Mouse (Mus musculus) midbrain, embryonic 15.5 days (tissue): ENCODE data around the gene Cldn6. TPM values are rescaled to one million over a fixed set of nuclear protein-coding genes. Genes with fewer than 3 reads are reported as not detected.

Experiments used
- ATAC-seq: fragments of 200-750 bp; cut with Nextera tagmentation; replicated peaks from 2 replicates; pipeline ENCODE4 v1.8.0; 2017; ENCODE audit warnings: moderate TSS enrichment
- H3K27ac ChIP-seq: fragments of 300-500 bp; sonication (generic); 2 replicates; pipeline ENCODE4 v1.5.1; 2015; ENCODE audit warnings: mild to moderate bottlenecking, inconsistent platforms
- H3K27me3 ChIP-seq: fragments of 300-500 bp; sonication (generic); replicated peaks from 2 replicates; pipeline ENCODE4 v1.6.1; 2015; ENCODE audit warnings: inconsistent platforms
- H3K36me3 ChIP-seq: fragments of 300-500 bp; sonication (generic); replicated peaks from 2 replicates; pipeline ENCODE4 v1.6.1; 2015; ENCODE audit warnings: inconsistent platforms
- H3K4me1 ChIP-seq: fragments of 300-500 bp; sonication (generic); 2 replicates; pipeline ENCODE4 v1.6.1; 2015; ENCODE audit warnings: inconsistent platforms
- H3K4me2 ChIP-seq: fragments of 300-500 bp; sonication (generic); 2 replicates; pipeline ENCODE4 v1.6.1; 2015; ENCODE audit warnings: inconsistent platforms, mild to moderate bottlenecking, moderate library complexity
- H3K4me3 ChIP-seq: fragments of 300-500 bp; sonication (generic); 2 replicates; pipeline ENCODE4 v1.5.1; 2015; ENCODE audit warnings: mild to moderate bottlenecking, inconsistent platforms
- H3K9ac ChIP-seq: fragments of 300-500 bp; sonication (generic); 2 replicates; pipeline ENCODE4 v1.6.1; 2015; ENCODE audit warnings: mild to moderate bottlenecking, inconsistent platforms
- H3K9me3 ChIP-seq: fragments of 300-500 bp; sonication (generic); 2 replicates; pipeline ENCODE4 v1.6.1; 2016; ENCODE audit warnings: inconsistent platforms
- WGBS: fragments of 180-500 bp; shearing (Covaris S2); methylation state at CpG from one replicate; pipeline ENCODE4 v1.1.7; 2015; ENCODE audit warnings: mixed read lengths; 5-methylcytosine and 5-hydroxymethylcytosine counted together
- polyA plus RNA-seq: library from polyadenylated mRNA; unstranded; fragments of >200 nt; fragmentation: Nextera tagmentation; extraction: Ambion mirVana; gene quantifications from 2 replicates; pipeline ENCODE4 v1.2.1, GENCODE M21; 2015

The Cldn6 gene
- polyA plus RNA-seq, 1 experiment from 2014 or later: 0.23 TPM

- no peak overlapping the region for H3K4me3 ChIP-seq
- peaks cover 42% of the 10 kb centered on the region for H3K27me3 ChIP-seq
- no peaks in the 10 kb centered on the region for H3K4me1 ChIP-seq
- no peaks in the 10 kb centered on the region for H3K36me3 ChIP-seq
- H3K4me2 ChIP-seq: peak overlapping the region; percentile 14; the same call in 1 of the 2 replicates
- WGBS: 3% methylated on average over 14 of the region's 14 CpGs
- H3K27ac ChIP-seq: no peak overlapping the region
- ATAC-seq: no peak
- no peak overlapping the region for H3K9ac ChIP-seq
- H3K9me3 ChIP-seq: no peaks in the 10 kb centered on the region
Observed at GRCm38 (mm10) chr17:23660876-23661200, 18.2 kb upstream of the Cldn6 start.

- Histone ChIP-seq H3K4me3 (no peak overlapping the region), H3K9me3 (no peaks in the 10 kb centered on the region), H3K27ac (no peak overlapping the region), H3K4me1 (no peaks in the 10 kb centered on the region), H3K4me2 (no peak overlapping the region), H3K27me3 (peaks cover 42% of the 10 kb centered on the region), H3K36me3 (no peaks in the 10 kb centered on the region), H3K9ac (no peak overlapping the region)
- no peak for ATAC-seq
- 4% methylated on average over 9 of the region's 9 CpGs for WGBS
Observed at GRCm38 (mm10) chr17:23661526-23661925, 17.5 kb upstream of the Cldn6 start.

- WGBS: 17% methylated on average over 5 of the region's 5 CpGs
- H3K9me3 ChIP-seq: no peaks in the 10 kb centered on the region
- H3K27me3 ChIP-seq: peaks cover 35% of the 10 kb centered on the region
- H3K4me3 ChIP-seq: no peak overlapping the region
- H3K36me3 ChIP-seq: peaks cover 5% of the 10 kb centered on the region
- no peak overlapping the region for H3K4me2 ChIP-seq
- H3K27ac ChIP-seq: no peak overlapping the region
- ATAC-seq: peak; percentile 47; the same call in 1 of the 2 replicates
- H3K4me1 ChIP-seq: no peaks in the 10 kb centered on the region
- no peak overlapping the region for H3K9ac ChIP-seq
Observed at GRCm38 (mm10) chr17:23664556-23665021, 14.5 kb upstream of the Cldn6 start.

GRCm38 (mm10) chr17:23665511-23665910 is 13.5 kb upstream of the Cldn6 start:
- Histone ChIP-seq H3K4me1 (no peaks in the 10 kb centered on the region), H3K36me3 (peaks cover 10% of the 10 kb centered on the region), H3K27ac (no peak overlapping the region), H3K4me2 (no peak overlapping the region), H3K27me3 (peaks cover 26% of the 10 kb centered on the region), H3K9ac (no peak overlapping the region), H3K4me3 (no peak overlapping the region), H3K9me3 (no peaks in the 10 kb centered on the region)
- ATAC-seq: no peak
- 83% methylated on average over 14 of the region's 14 CpGs for WGBS

- H3K27ac ChIP-seq: no peak overlapping the region
- H3K9me3 ChIP-seq: no peaks in the 10 kb centered on the region
- H3K4me3 ChIP-seq: no peak overlapping the region
- peaks cover 12% of the 10 kb centered on the region for H3K27me3 ChIP-seq
- H3K4me2 ChIP-seq: no peak overlapping the region
- H3K36me3 ChIP-seq: peaks cover 10% of the 10 kb centered on the region
- WGBS: 84% methylated on average over 7 of the region's 7 CpGs
- H3K4me1 ChIP-seq: peaks cover 18% of the 10 kb centered on the region
- H3K9ac ChIP-seq: no peak overlapping the region
- ATAC-seq: no peak
Observed at GRCm38 (mm10) chr17:23670516-23671074, 8.5 kb upstream of the Cldn6 start.

- 97% methylated on average over 3 of the region's 3 CpGs for WGBS
- Histone ChIP-seq H3K9me3 (no peaks in the 10 kb centered on the region), H3K4me1 (peaks cover 27% of the 10 kb centered on the region), H3K27me3 (peaks cover 21% of the 10 kb centered on the region), H3K27ac (no peak overlapping the region), H3K9ac (no peak overlapping the region), H3K36me3 (peaks cover 10% of the 10 kb centered on the region), H3K4me3 (no peak overlapping the region), H3K4me2 (no peak overlapping the region)
- no peak for ATAC-seq
Observed at GRCm38 (mm10) chr17:23671519-23671918, 7.5 kb upstream of the Cldn6 start.

- H3K4me2 ChIP-seq: peak overlapping the region; percentile 60
- H3K4me3 ChIP-seq: peak overlapping the region; percentile 54
- peaks cover 40% of the 10 kb centered on the region for H3K4me1 ChIP-seq
- peaks cover 10% of the 10 kb centered on the region for H3K36me3 ChIP-seq
- H3K27me3 ChIP-seq: peaks cover 28% of the 10 kb centered on the region
- no peaks in the 10 kb centered on the region for H3K9me3 ChIP-seq
- H3K9ac ChIP-seq: peak overlapping the region; percentile 0; the same call in 1 of the 2 replicates
- 71% methylated on average over 3 of the region's 3 CpGs for WGBS
- ATAC-seq: 0 out of 2 replicates have a peak, but pooled peaks have one; percentile 0
- no peak overlapping the region for H3K27ac ChIP-seq
Observed at GRCm38 (mm10) chr17:23672761-23673160, 6.3 kb upstream of the Cldn6 start.

- H3K9me3 ChIP-seq: no peaks in the 10 kb centered on the region
- peak within 1 kb of the TSS; percentile 55 for H3K9ac ChIP-seq
- peak; percentile 96 for ATAC-seq
- peaks cover 9% of the 10 kb centered on the region for H3K36me3 ChIP-seq
- H3K27me3 ChIP-seq: peaks cover 35% of the 10 kb centered on the region
- peak within 1 kb of the TSS; percentile 60 for H3K4me2 ChIP-seq
- peak within 1 kb of the TSS; percentile 76 for H3K27ac ChIP-seq
- H3K4me1 ChIP-seq: peaks cover 40% of the 10 kb centered on the region
- WGBS: under 1% methylated on average over 45 of the region's 45 CpGs
- H3K4me3 ChIP-seq: peak within 1 kb of the TSS; percentile 54
Observed at GRCm38 (mm10) chr17:23673424-23674073, 5.5 kb upstream of the Cldn6 start, which contains the start of the genes Hcfc1r1 and Thoc6. TSS of gene Hcfc1r1 (plus strand) at chr17:23673596. TSS of gene Thoc6 (minus strand) at chr17:23673882.

- H3K27ac ChIP-seq: peak overlapping the region; percentile 76; the same call in 1 of the 2 replicates
- WGBS: 50% methylated on average over 9 of the region's 9 CpGs
- ATAC-seq: no peak
Observed at GRCm38 (mm10) chr17:23674271-23674952, 4.6 kb upstream of the Cldn6 start.

GRCm38 (mm10) chr17:23675127-23675526 is 3.9 kb upstream of the Cldn6 start:
- Histone ChIP-seq H3K4me1 (peaks cover 46% of the 10 kb centered on the region), H3K4me2 (peak overlapping the region; percentile 60; the same call in 1 of the 2 replicates), H3K27me3 (peaks cover 51% of the 10 kb centered on the region), H3K27ac (no peak overlapping the region), H3K36me3 (no peaks in the 10 kb centered on the region), H3K9ac (no peak overlapping the region; the same call in 1 of the 2 replicates), H3K4me3 (0 out of 2 replicates have a peak overlapping the region, but pooled peaks have one; percentile 54), H3K9me3 (no peaks in the 10 kb centered on the region)
- ATAC-seq: no peak
- 51% methylated on average over 5 of the region's 5 CpGs for WGBS

More at GRCm38 (mm10) chr17:23674271-23674952, 4.6 kb upstream of the Cldn6 start:
- Histone ChIP-seq H3K4me1 (peaks cover 43% of the 10 kb centered on the region), H3K9me3 (no peaks in the 10 kb centered on the region), H3K9ac (peak overlapping the region; percentile 55), H3K4me2 (peak overlapping the region; percentile 60), H3K27me3 (peaks cover 44% of the 10 kb centered on the region), H3K36me3 (0 out of 2 replicates have a peak, but pooled peaks cover 5% of the 10 kb centered on the region), H3K4me3 (peak overlapping the region; percentile 54)

- H3K36me3 ChIP-seq: no peaks in the 10 kb centered on the region
- peak overlapping the region; percentile 88 for H3K4me2 ChIP-seq
- peak overlapping the region; percentile 45 for H3K4me3 ChIP-seq
- H3K9ac ChIP-seq: no peak overlapping the region
- peaks cover 57% of the 10 kb centered on the region for H3K27me3 ChIP-seq
- H3K27ac ChIP-seq: no peak overlapping the region
- H3K9me3 ChIP-seq: no peaks in the 10 kb centered on the region
- ATAC-seq: no peak
- peaks cover 46% of the 10 kb centered on the region for H3K4me1 ChIP-seq
- WGBS: 10% methylated on average over 15 of the region's 15 CpGs
Observed at GRCm38 (mm10) chr17:23675564-23676281, 3.3 kb upstream of the Cldn6 start.
